Mouse (Mus musculus): ENCODE data around the gene Casd1.

DNA sequence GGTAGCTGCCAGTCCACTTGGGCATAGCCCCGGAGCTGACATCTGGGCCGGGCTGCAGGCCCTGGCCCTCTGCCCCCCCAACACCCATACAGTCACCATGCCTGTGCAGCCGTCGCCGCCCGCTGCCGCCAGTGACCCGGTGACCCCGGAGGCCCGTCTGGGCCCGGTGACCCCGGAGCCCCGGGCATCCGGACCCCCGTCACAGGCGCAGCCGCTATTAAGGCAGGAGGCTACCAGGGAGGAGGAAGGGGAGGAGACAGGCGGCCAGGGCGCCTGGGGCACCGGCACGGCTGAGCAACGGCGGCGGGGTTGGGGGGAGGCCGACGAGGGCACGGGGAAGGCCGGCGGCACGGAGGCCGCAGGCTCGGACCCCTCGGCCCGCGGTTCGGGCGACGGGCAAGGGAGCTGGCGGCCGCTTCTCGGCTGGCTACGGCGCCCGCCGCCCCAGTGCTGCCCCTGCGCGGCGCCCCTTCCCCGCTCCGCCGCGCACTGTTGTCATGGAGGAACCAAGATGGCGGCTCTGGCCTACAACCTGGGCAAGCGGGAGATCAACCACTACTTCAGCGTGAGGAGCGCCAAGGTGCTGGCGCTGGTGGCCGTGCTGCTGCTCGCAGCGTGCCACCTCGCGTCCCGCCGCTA is at the start of gene Casd1:
- TF ChIP-seq POLR2A (IDR thresholded peaks at IDR 0.05; ENCODE audit: control insufficient read depth, extremely low read depth, insufficient read depth, low read length, poor library complexity) = peak; percentile 34; the same call in 1 of the 2 replicates
- TF ChIP-seq CTCF (IDR thresholded peaks at IDR 0.05; ENCODE audit: borderline replicate concordance, control insufficient read depth, extremely low read depth, insufficient read depth, low read length, poor library complexity) = no peak
